Mouse (Mus musculus): Measurements from ENCODE around the gene Vmn2r78.
"Not testable (repeated sequence)": the region's sequence is repeated elsewhere in the genome, so short reads cannot be mapped to it uniquely, and the experiment has no call there.

Gene Vmn2r78

DNA sequence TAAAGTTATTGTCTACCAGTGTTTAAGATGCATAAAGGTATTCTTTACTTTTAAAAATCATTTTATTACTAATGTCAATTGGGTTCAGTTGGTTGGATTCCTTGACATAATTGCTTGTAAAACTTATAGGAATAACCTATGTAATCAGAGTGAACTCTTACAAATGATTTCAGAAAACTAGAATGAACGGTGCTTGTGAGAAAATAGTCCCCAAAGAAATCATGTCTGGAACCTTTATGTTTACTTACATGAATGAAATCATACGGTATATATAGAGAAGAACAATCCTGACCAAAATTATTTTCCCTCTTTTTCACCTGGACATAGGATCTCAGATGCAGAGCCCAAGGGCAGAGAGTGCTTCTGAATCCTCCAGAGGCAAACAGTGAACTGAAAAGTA, at the start of gene Vmn2r78:
Vmn2r78 (plus strand) TSS at position 301 of the 400 bp plus-strand sequence.
- TF ChIP-seq GATA4 (IDR thresholded peaks at IDR 0.05; ENCODE audit: insufficient replicate concordance, low read length) = not testable (repeated sequence)

DNA sequence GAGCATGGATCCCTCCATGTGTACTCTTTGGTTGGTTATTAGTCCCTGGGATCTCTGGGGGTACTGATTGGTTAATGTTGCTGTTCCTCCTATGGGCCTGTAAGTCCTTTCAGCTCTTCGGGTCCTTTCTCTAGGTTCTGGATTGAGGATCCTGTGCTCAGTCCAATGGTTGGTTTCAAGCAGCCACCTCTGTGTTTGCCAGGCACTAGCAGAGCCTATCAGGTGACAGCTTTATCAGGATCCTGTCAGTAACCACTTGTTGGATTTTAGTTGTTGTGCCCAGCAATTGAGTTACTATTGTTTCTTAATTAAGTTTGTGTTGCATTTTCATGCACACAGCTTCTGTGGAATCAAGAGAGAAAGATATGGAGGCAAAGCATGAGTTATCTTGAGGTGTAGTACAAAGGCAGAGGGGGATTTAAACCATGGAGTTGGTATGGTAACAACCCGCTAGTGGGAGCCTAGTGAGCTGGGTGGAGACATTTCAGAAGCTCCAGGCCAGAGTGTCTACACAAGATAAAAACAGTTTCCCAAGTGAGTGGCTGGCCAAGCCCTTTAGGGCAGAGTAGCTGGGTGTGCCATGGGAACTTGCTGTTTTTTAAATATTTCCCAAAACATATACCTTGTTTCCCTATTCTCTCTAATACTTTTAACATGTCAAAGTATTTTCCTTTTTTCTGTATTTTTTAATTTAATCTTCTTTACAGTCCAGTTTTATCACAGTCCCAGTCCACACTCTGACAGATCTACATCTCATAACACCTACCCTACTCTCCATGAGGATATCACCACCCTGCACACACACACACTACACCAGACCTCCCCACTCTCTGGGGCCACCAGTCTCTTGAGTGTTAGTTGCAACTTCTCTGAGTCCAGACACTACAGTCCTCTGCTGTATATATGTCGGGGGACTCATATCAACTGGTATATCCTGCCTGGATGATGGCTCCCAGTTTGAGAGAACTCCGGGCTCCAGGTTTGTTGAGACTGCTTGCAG, 25.1 kb upstream of the Vmn2r78 start:
- TF ChIP-seq GATA4 (IDR thresholded peaks at IDR 0.05; ENCODE audit: insufficient replicate concordance, low read length) = no peak

DNA sequence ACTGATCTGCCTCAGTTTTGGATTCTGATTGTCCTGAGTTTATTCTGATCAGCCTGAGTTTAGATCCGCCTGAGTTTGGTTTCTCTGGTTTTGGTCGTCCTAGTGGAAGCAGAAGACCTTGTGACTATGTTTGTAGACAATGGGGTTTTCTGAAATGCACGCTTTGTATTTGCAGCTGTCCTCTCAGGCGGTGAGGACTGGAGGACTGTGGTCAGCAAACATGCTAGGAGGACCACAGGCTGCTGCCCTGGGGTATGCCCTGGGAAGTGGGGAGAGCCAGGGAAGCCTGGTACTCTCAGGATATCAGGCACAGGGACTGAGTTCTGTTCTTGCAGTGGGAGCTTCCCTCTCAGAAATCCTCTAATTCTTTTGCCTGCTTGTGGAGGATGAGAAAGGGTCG, 22.4 kb downstream of the Vmn2r78 start:
- no peak for TF ChIP-seq GATA4 (IDR thresholded peaks at IDR 0.05; ENCODE audit: insufficient replicate concordance, low read length)

DNA sequence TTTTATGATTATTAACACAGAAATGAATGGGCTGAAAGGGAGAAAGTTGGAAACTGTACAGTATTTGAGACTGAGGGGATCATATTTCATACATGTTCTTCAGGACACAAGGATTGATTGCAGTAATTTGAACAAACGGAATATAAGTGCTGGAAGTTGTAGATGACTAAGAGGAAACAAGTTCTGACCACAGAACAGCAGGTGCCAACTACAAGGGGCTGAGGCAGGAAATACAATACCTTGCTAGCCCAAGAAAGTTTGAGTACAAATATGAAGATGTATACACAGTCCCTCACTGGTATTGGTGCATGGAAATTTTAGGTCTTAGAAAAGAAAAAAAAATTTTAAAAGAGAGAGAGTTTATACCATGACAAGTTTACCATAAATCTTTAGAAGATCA, 79.8 kb downstream of the Vmn2r78 start:
- TF ChIP-seq GATA4 (IDR thresholded peaks at IDR 0.05; ENCODE audit: insufficient replicate concordance, low read length) = no peak

DNA sequence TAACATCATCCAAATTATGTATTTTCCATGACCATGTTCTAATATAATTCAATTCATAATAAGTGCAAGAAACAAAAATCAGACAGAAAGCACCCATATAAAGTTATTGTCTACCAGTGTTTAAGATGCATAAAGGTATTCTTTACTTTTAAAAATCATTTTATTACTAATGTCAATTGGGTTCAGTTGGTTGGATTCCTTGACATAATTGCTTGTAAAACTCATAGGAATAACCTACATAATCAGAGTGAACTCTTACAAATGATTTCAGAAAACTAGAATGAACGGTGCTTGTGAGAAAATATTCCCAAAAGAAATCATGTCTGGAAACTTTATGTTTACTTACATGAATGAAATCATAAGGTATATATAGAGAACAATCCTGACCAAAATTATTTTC, 80.9 kb downstream of the Vmn2r78 start, which contains the start of gene Vmn2r79:
Vmn2r79 (plus strand) TSS at position 301 of the 400 bp plus-strand sequence.
- not testable (repeated sequence) for TF ChIP-seq GATA4 (IDR thresholded peaks at IDR 0.05; ENCODE audit: insufficient replicate concordance, low read length)

Data from liver, adult (tissue).